Comparison of ENCODE assay signal across 19 mouse cellular contexts in the genomic region with DNA sequence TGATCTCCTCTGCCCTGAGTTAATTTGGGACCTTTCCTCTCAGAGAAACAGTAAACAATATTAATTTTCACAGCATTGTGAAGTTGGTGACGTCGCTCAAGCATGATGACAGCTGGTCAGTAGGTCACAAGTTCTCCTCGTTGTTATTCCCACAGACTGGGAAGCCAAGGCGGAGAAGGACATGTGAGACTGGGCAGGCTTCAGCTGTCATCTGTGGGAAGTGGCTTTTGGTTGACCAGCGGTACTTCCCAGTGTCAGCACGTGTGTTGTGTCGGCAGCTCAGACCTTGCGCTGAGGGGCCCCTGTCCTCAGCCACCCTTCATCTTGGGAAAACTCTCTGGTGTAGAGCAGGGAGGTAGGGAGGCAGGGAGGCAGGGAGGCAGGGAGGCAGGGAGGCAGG. TPM values are rescaled to one million over a fixed set of nuclear protein-coding genes. Genes with fewer than 3 reads are reported as not detected.
A peak's percentile ranks its signal among the peaks of the same experiment; 100 is the strongest.
DNase-seq lines count a peak whose midpoint lies in the region; ATAC-seq and TF ChIP-seq lines count a peak whose summit lies in the region.
"Had no signal": no experiment of that assay in that cellular context is flagged by ENCODE, and none has a peak within 500 bp of the region (broad histone marks: within the 10 kb centered on the region; RNA-seq: fewer than 3 reads in every experiment).

No protein-coding gene starts in this region.

- H3K36me3 ChIP-seq in heart, embryonic 10.5 days = no peaks in the 10 kb centered on the region
- no peaks in the 10 kb centered on the region for H3K36me3 ChIP-seq in spleen, adult 2 months (ENCODE audit: control insufficient read depth, insufficient read depth, low read length)
- no peaks in the 10 kb centered on the region for H3K36me3 ChIP-seq in liver, embryonic 15.5 days (replicated peaks)
- no peaks in the 10 kb centered on the region for H3K36me3 ChIP-seq in small intestine, adult 2 months (ENCODE audit: control insufficient read depth, insufficient read depth, low read length)
- H3K36me3 ChIP-seq in stomach, postnatal 0 days (ENCODE audit: control insufficient read depth, insufficient read depth, low read length) = no peaks in the 10 kb centered on the region
- H3K36me3 ChIP-seq: G1E; limb, embryonic 12.5 days; midbrain, embryonic 12.5 days had no signal

- TF ChIP-seq POLR2A in spleen, adult 2 months (IDR thresholded peaks at IDR 0.05; ENCODE audit: low read depth, low read length) = no peak
- no peak for TF ChIP-seq POLR2A in small intestine, adult 2 months (IDR thresholded peaks at IDR 0.05; ENCODE audit: low read depth, low read length)

- H3K4me1 ChIP-seq in heart, embryonic 10.5 days = peaks cover 49% of the 10 kb centered on the region
- H3K4me1 ChIP-seq in spleen, adult 2 months (ENCODE audit: control insufficient read depth, insufficient read depth, insufficient read length) = peaks cover 12% of the 10 kb centered on the region; the same call in 1 of the 2 replicates
- H3K4me1 ChIP-seq in liver, embryonic 15.5 days (replicated peaks) = peaks cover 64% of the 10 kb centered on the region
- H3K4me1 ChIP-seq in small intestine, adult 2 months (ENCODE audit: control insufficient read depth, insufficient read depth, insufficient read length, low read length) = peaks cover 2% of the 10 kb centered on the region
- no peaks in the 10 kb centered on the region for H3K4me1 ChIP-seq in stomach, postnatal 0 days (replicated peaks; ENCODE audit: control insufficient read depth, insufficient read depth)

- no peak overlapping the region for H3K4me2 ChIP-seq in liver, embryonic 15.5 days
- H3K4me2 ChIP-seq in stomach, postnatal 0 days (replicated peaks; ENCODE audit: low read depth) = no peak overlapping the region
- H3K4me2 ChIP-seq: limb, embryonic 12.5 days; midbrain, embryonic 12.5 days had no signal

- intact Hi-C loops in heart, postnatal 36 days (cut with DNase I) = no loop called here

- ATAC-seq in liver, embryonic 15.5 days (ENCODE audit: insufficient read depth) = no peak
- ATAC-seq in stomach, postnatal 0 days (ENCODE audit: low FRiP score, low TSS enrichment) = no peak
- ATAC-seq: forebrain, embryonic 16.5 days had no signal

- DNase-seq in heart, embryonic 10.5 days (ENCODE audit: low spot score) = peak; percentile 96
- no peak for DNase-seq in heart, postnatal 36 days
- DNase-seq in spleen, adult 2 months (ENCODE audit: low read depth in 1 of 2, low spot score in 2 of 2) = no peak
- DNase-seq in spleen, postnatal 14 days (ENCODE audit: low spot score in 2 of 2) = no peak
- DNase-seq in T-cell, adult 2 months (ENCODE audit: low spot score) = no peak
- DNase-seq in stomach, postnatal 0 days (ENCODE audit: low spot score) = no peak
- DNase-seq: B cell, adult 2 months; cerebellum, adult 11-12 months; embryo, embryonic 11 days had no signal

- no peak for TF ChIP-seq EP300 in stomach, postnatal 0 days (optimal IDR thresholded peaks at IDR 0.05)

- H3K4me3 ChIP-seq in heart, embryonic 10.5 days = no peak overlapping the region
- H3K4me3 ChIP-seq in spleen, adult 2 months (ENCODE audit: extremely low read depth, insufficient read depth, insufficient read length) = no peak overlapping the region
- H3K4me3 ChIP-seq in liver, embryonic 15.5 days (replicated peaks) = no peak overlapping the region
- no peak overlapping the region for H3K4me3 ChIP-seq in small intestine, adult 2 months (ENCODE audit: low read depth, low read length)
- H3K4me3 ChIP-seq in stomach, postnatal 0 days (ENCODE audit: low read depth, low read length) = no peak overlapping the region
- H3K4me3 ChIP-seq: limb, embryonic 12.5 days; midbrain, embryonic 12.5 days had no signal

- TF ChIP-seq CTCF in spleen, adult 2 months (IDR thresholded peaks at IDR 0.05; ENCODE audit: extremely low read depth, insufficient read depth, insufficient read length, insufficient replicate concordance) = no peak
- TF ChIP-seq CTCF in small intestine, adult 2 months (IDR thresholded peaks at IDR 0.05; ENCODE audit: extremely low read depth, insufficient read length, insufficient replicate concordance, low read depth, low read length) = no peak
- no peak for TF ChIP-seq CTCF in stomach, postnatal 0 days (IDR thresholded peaks at IDR 0.05; ENCODE audit: low read depth)

- peaks cover 77% of the 10 kb centered on the region for H3K27me3 ChIP-seq in heart, embryonic 10.5 days (ENCODE audit: insufficient read depth, poor library complexity, severe bottlenecking)
- no peaks in the 10 kb centered on the region for H3K27me3 ChIP-seq in spleen, adult 2 months (ENCODE audit: control insufficient read depth, insufficient read depth, low read length)
- H3K27me3 ChIP-seq in liver, embryonic 15.5 days = peaks cover 4% of the 10 kb centered on the region; the same call in 1 of the 2 replicates
- no peaks in the 10 kb centered on the region for H3K27me3 ChIP-seq in small intestine, adult 2 months (ENCODE audit: control insufficient read depth, insufficient read depth, low read length)
- H3K27me3 ChIP-seq in stomach, postnatal 0 days (ENCODE audit: control insufficient read depth, insufficient read depth, low read length) = no peaks in the 10 kb centered on the region
- H3K27me3 ChIP-seq: limb, embryonic 12.5 days; midbrain, embryonic 12.5 days had no signal

- H3K9ac ChIP-seq in liver, embryonic 15.5 days = no peak overlapping the region
- H3K9ac ChIP-seq in stomach, postnatal 0 days (ENCODE audit: low read length) = no peak overlapping the region
- H3K9ac ChIP-seq: limb, embryonic 12.5 days; midbrain, embryonic 12.5 days had no signal

- no peak overlapping the region for H3K27ac ChIP-seq in heart, embryonic 10.5 days
- peak overlapping the region; percentile 68 for H3K27ac ChIP-seq in spleen, adult 2 months (ENCODE audit: insufficient read depth, low read length)
- H3K27ac ChIP-seq in liver, embryonic 15.5 days (replicated peaks) = peak overlapping the region; percentile 82; the same call in 1 of the 2 replicates
- 0 out of 2 replicates have a peak overlapping the region, but pooled peaks have one; percentile 7 for H3K27ac ChIP-seq in small intestine, adult 2 months (ENCODE audit: insufficient read depth, low read depth, low read length)
- H3K27ac ChIP-seq in stomach, postnatal 0 days (replicated peaks) = no peak overlapping the region
- H3K27ac ChIP-seq: kidney, postnatal 0 days; limb, embryonic 12.5 days; midbrain, embryonic 12.5 days had no signal

- no peaks in the 10 kb centered on the region for H3K9me3 ChIP-seq in heart, embryonic 10.5 days
- no peaks in the 10 kb centered on the region for H3K9me3 ChIP-seq in liver, embryonic 15.5 days (replicated peaks)
- H3K9me3 ChIP-seq in stomach, postnatal 0 days (ENCODE audit: control insufficient read depth, low read length) = no peaks in the 10 kb centered on the region
- H3K9me3 ChIP-seq: G1E; limb, embryonic 12.5 days; midbrain, embryonic 12.5 days had no signal

- 16% methylated on average over 8 of the region's 8 CpGs for WGBS in heart, embryonic 10.5 days
- WGBS in spleen, adult 2 months = 34% methylated on average over 8 of the region's 8 CpGs
- WGBS in liver, embryonic 15.5 days (ENCODE audit: insufficient replicate concordance) = 44% methylated on average over 8 of the region's 8 CpGs
- WGBS in small intestine, adult 2 months = 59% methylated on average over 8 of the region's 8 CpGs
- WGBS in stomach, postnatal 0 days = 46% methylated on average over 8 of the region's 8 CpGs

RNA-seq across cellular contexts. Expression of a gene that starts 15.0 kb away (rescaled TPM):
- 73.9 and 95.3 TPM in 2 replicates for polyA plus RNA-seq in heart, embryonic 10.5 days (2016; fragmentation: Nextera tagmentation; extraction: Ambion mirVana)
- 100 to 1,000 TPM; 110 to 115 TPM for total RNA-seq in heart, postnatal 36 days (2021)
- 6.5 and 8.0 TPM in 2 replicates for polyA plus RNA-seq in spleen, adult 2 months (2012; rRNA removed)
- polyA plus RNA-seq in liver, embryonic 15.5 days (2015; fragmentation: Nextera tagmentation; extraction: Ambion mirVana) = 87.8 and 106 TPM in 2 replicates
- polyA plus RNA-seq in small intestine, adult 2 months (2012; rRNA removed) = 0.25 and 0.89 TPM in 2 replicates
- 119 and 120 TPM in 2 replicates for polyA plus RNA-seq in stomach, postnatal 0 days (2015; fragmentation: Nextera tagmentation; extraction: Ambion mirVana)

RNA-seq across cellular contexts. Expression of a gene that starts 54.6 kb away (rescaled TPM):
- not detected in 2 replicates for polyA plus RNA-seq in heart, embryonic 10.5 days (2016; fragmentation: Nextera tagmentation; extraction: Ambion mirVana)
- under 1 TPM in 1 of 2 experiments, not detected in 1; 0.22 TPM for total RNA-seq in heart, postnatal 36 days (2021)
- polyA plus RNA-seq in spleen, adult 2 months (2012; rRNA removed) = 0.32 and 0.63 TPM in 2 replicates
- polyA plus RNA-seq in liver, embryonic 15.5 days (2015; fragmentation: Nextera tagmentation; extraction: Ambion mirVana) = 0.64 and 0.82 TPM in 2 replicates
- 0.39 and 0.41 TPM in 2 replicates for polyA plus RNA-seq in small intestine, adult 2 months (2012; rRNA removed)
- polyA plus RNA-seq in stomach, postnatal 0 days (2015; fragmentation: Nextera tagmentation; extraction: Ambion mirVana) = 0.34 and 0.47 TPM in 2 replicates
- polyA plus RNA-seq: G1E; limb, embryonic 12.5 days; midbrain, embryonic 12.5 days had no signal

RNA-seq across cellular contexts. Expression of a gene that starts 54.6 kb away (rescaled TPM):
- 0.70 and 0.73 TPM in 2 replicates for polyA plus RNA-seq in heart, embryonic 10.5 days (2016; fragmentation: Nextera tagmentation; extraction: Ambion mirVana)
- total RNA-seq in heart, postnatal 36 days (2021) = under 1 TPM in 1 of 2 experiments, not detected in 1; 0.49 TPM
- 0.85 and 1.1 TPM in 2 replicates for polyA plus RNA-seq in spleen, adult 2 months (2012; rRNA removed)
- polyA plus RNA-seq in liver, embryonic 15.5 days (2015; fragmentation: Nextera tagmentation; extraction: Ambion mirVana) = 0.24 TPM in 1 of 2 replicates, not detected in the other
- 0.94 and 1.1 TPM in 2 replicates for polyA plus RNA-seq in small intestine, adult 2 months (2012; rRNA removed)
- 0.17 and 0.36 TPM in 2 replicates for polyA plus RNA-seq in stomach, postnatal 0 days (2015; fragmentation: Nextera tagmentation; extraction: Ambion mirVana)
- total RNA-seq: gastrocnemius, postnatal 4 days; layer of hippocampus, postnatal 25 days had no signal
- polyA plus RNA-seq: forebrain, embryonic 16.5 days; midbrain, embryonic 12.5 days; neural tube, embryonic 11.5 days had no signal

Comparison
In these comparisons a context has a peak if more than half of its experiments do, and no peak if none do; other contexts are left out.
1. H3K27ac ChIP-seq: peak in spleen, adult 2 months (single experiment), liver, embryonic 15.5 days (single experiment) and small intestine, adult 2 months (single experiment); none in heart, embryonic 10.5 days (single experiment) and stomach, postnatal 0 days (single experiment).